Mouse (Mus musculus) kidney, postnatal 0 days (tissue): ENCODE data around the gene Pnpla6. TPM values are rescaled to one million over a fixed set of nuclear protein-coding genes. Genes with fewer than 3 reads are reported as not detected.

Experiments
- ATAC-seq: fragments of 200-750 bp; cut with Nextera tagmentation; replicated peaks from 2 replicates; pipeline ENCODE4 v1.8.0; 2017; ENCODE audit warnings: low read depth, moderate number of reproducible peaks, moderate TSS enrichment, moderate library complexity; ENCODE audit not compliant: low FRiP score
- DNase-seq: peaks from one replicate; pipeline ENCODE4 v3.0.0-alpha.2; 2016; ENCODE audit warnings: low spot score
- H3K27ac ChIP-seq: fragments of 300-500 bp; sonication (generic); 2 replicates; pipeline ENCODE4 v1.5.1; 2014; ENCODE audit warnings: mild to moderate bottlenecking
- H3K27me3 ChIP-seq: fragments of 300-500 bp; sonication (generic); 2 replicates; pipeline ENCODE4 v1.6.1; 2014; ENCODE audit warnings: low read length, mixed read lengths; ENCODE audit not compliant: insufficient read depth
- H3K36me3 ChIP-seq: fragments of 300-500 bp; sonication (generic); 2 replicates; pipeline ENCODE4 v1.6.1; 2014; ENCODE audit warnings: low read length, mixed read lengths; ENCODE audit not compliant: insufficient read depth
- H3K4me1 ChIP-seq: fragments of 300-500 bp; sonication (generic); replicated peaks from 2 replicates; pipeline ENCODE4 v1.6.1; 2014; ENCODE audit warnings: antibody characterized with exemption, low read length, mixed read lengths; ENCODE audit not compliant: insufficient read depth
- H3K4me2 ChIP-seq: fragments of 300-500 bp; sonication (generic); 2 replicates; pipeline ENCODE4 v1.6.1; 2014; ENCODE audit warnings: mild to moderate bottlenecking, low read length, moderate library complexity, mixed read lengths
- H3K4me3 ChIP-seq: fragments of 300-500 bp; sonication (generic); replicated peaks from 2 replicates; pipeline ENCODE4 v1.5.1; 2014; ENCODE audit warnings: low read depth, low read length
- H3K9ac ChIP-seq: fragments of 300-500 bp; sonication (generic); 2 replicates; pipeline ENCODE4 v1.6.1; 2014; ENCODE audit warnings: low read depth, low read length
- H3K9me3 ChIP-seq: fragments of 300-500 bp; sonication (generic); replicated peaks from 2 replicates; pipeline ENCODE4 v1.6.1; 2016; ENCODE audit warnings: low read length, inconsistent platforms, mixed read lengths
- CTCF ChIP-seq: IDR thresholded peaks from 2 replicates; pipeline ENCODE4 v1.5.1; 2016; ENCODE audit warnings: antibody characterized with exemption, low read depth, mild to moderate bottlenecking, moderate library complexity
- WGBS: fragments of 180-500 bp; shearing (Covaris S2); extraction: QIAGEN DNeasy Blood & Tissue Kit; methylation state at CpG from one replicate; pipeline ENCODE4 v1.1.7; 2014; 5-methylcytosine and 5-hydroxymethylcytosine counted together
- polyA plus RNA-seq: library from polyadenylated mRNA; unstranded; fragments of >200 nt; fragmentation: Nextera tagmentation; extraction: Ambion mirVana; gene quantifications from 2 replicates; pipeline ENCODE4 v1.2.1, GENCODE M21; 2015

The Pnpla6 gene
- polyA plus RNA-seq, 1 experiment from 2014 or later: 24.3 TPM

GRCm38 (mm10) chr8:3492901-3493844, 22.0 kb upstream of the Pnpla6 start, which contains the start of gene Zfp358:
Gene Zfp358, plus strand, starts transcription at chr8:3493138.
- no peak for TF ChIP-seq CTCF
- ATAC-seq: peak; percentile 86
- WGBS: under 1% methylated on average over 59 of the region's 64 CpGs
- Histone ChIP-seq H3K4me1 (peaks cover 5% of the 10 kb centered on the region; the same call in 1 of the 2 replicates), H3K4me3 (peak within 1 kb of the TSS; percentile 96), H3K9ac (peak within 1 kb of the TSS; percentile 99), H3K27me3 (no peaks in the 10 kb centered on the region), H3K36me3 (peaks cover 18% of the 10 kb centered on the region), H3K4me2 (peak within 1 kb of the TSS; percentile 58), H3K27ac (peak within 1 kb of the TSS; percentile 85), H3K9me3 (no peaks in the 10 kb centered on the region)
- peak; percentile 88 for DNase-seq

- peak overlapping the region; percentile 85 for H3K27ac ChIP-seq
- H3K9me3 ChIP-seq: no peaks in the 10 kb centered on the region
- ATAC-seq: no peak
- H3K4me3 ChIP-seq: peak overlapping the region; percentile 96
- no peak for TF ChIP-seq CTCF
- H3K36me3 ChIP-seq: peaks cover 18% of the 10 kb centered on the region
- 32% methylated on average over 6 of the region's 6 CpGs for WGBS
- peak overlapping the region; percentile 58 for H3K4me2 ChIP-seq
- peak overlapping the region; percentile 99 for H3K9ac ChIP-seq
- peak; percentile 29 for DNase-seq
- peaks cover 5% of the 10 kb centered on the region; the same call in 1 of the 2 replicates for H3K4me1 ChIP-seq
- H3K27me3 ChIP-seq: no peaks in the 10 kb centered on the region
Observed at GRCm38 (mm10) chr8:3493845-3494208, 21.4 kb upstream of the Pnpla6 start.

GRCm38 (mm10) chr8:3495578-3496427, 19.4 kb upstream of the Pnpla6 start:
- 96% methylated on average over 44 of the region's 44 CpGs for WGBS
- H3K9me3 ChIP-seq: no peaks in the 10 kb centered on the region

GRCm38 (mm10) chr8:3496428-3496748, 18.8 kb upstream of the Pnpla6 start:
- Histone ChIP-seq H3K27ac (no peak overlapping the region), H3K36me3 (peaks cover 18% of the 10 kb centered on the region), H3K4me3 (no peak overlapping the region), H3K9ac (no peak overlapping the region), H3K4me2 (no peak overlapping the region), H3K9me3 (no peaks in the 10 kb centered on the region), H3K4me1 (peaks cover 5% of the 10 kb centered on the region; the same call in 1 of the 2 replicates), H3K27me3 (no peaks in the 10 kb centered on the region)
- TF ChIP-seq CTCF: no peak
- WGBS: 94% methylated on average over 15 of the region's 15 CpGs
- DNase-seq (no peak), ATAC-seq (no peak)

More at GRCm38 (mm10) chr8:3495578-3496427, 19.4 kb upstream of the Pnpla6 start:
- DNase-seq (no peak), ATAC-seq (no peak)
- Histone ChIP-seq H3K27ac (no peak overlapping the region), H3K27me3 (no peaks in the 10 kb centered on the region), H3K9ac (no peak overlapping the region), H3K36me3 (peaks cover 18% of the 10 kb centered on the region), H3K4me2 (no peak overlapping the region), H3K4me1 (peaks cover 5% of the 10 kb centered on the region; the same call in 1 of the 2 replicates), H3K4me3 (no peak overlapping the region)
- no peak for TF ChIP-seq CTCF

- Histone ChIP-seq H3K27ac (no peak overlapping the region), H3K9me3 (no peaks in the 10 kb centered on the region), H3K27me3 (no peaks in the 10 kb centered on the region), H3K4me2 (no peak overlapping the region), H3K36me3 (peaks cover 18% of the 10 kb centered on the region), H3K9ac (no peak overlapping the region), H3K4me3 (no peak overlapping the region), H3K4me1 (peaks cover 5% of the 10 kb centered on the region; the same call in 1 of the 2 replicates)
- WGBS: 85% methylated on average over 3 of the region's 3 CpGs
- TF ChIP-seq CTCF: no peak
- DNase-seq (no peak), ATAC-seq (no peak)
Observed at GRCm38 (mm10) chr8:3498583-3498982, 16.6 kb upstream of the Pnpla6 start.

GRCm38 (mm10) chr8:3499751-3500150, 15.4 kb upstream of the Pnpla6 start:
- Histone ChIP-seq H3K36me3 (peaks cover 18% of the 10 kb centered on the region), H3K4me3 (peak overlapping the region; percentile 83), H3K4me2 (peak overlapping the region; percentile 70), H3K27me3 (no peaks in the 10 kb centered on the region), H3K9me3 (no peaks in the 10 kb centered on the region), H3K4me1 (no peaks in the 10 kb centered on the region), H3K9ac (peak overlapping the region; percentile 69), H3K27ac (peak overlapping the region; percentile 79)
- 3% methylated on average over 8 of the region's 8 CpGs for WGBS
- no peak for TF ChIP-seq CTCF
- ATAC-seq (0 out of 2 replicates have a peak, but pooled peaks have one; percentile 4), DNase-seq (peak; percentile 63)
